Mouse (Mus musculus) kidney, embryonic 15.5 days (tissue): ENCODE data around the gene Pecr. TPM values are rescaled to one million over a fixed set of nuclear protein-coding genes. Genes with fewer than 3 reads are reported as not detected.
A peak's percentile ranks its signal among the peaks of the same experiment; 100 is the strongest.
"Not testable (repeated sequence)": the region's sequence is repeated elsewhere in the genome, so short reads cannot be mapped to it uniquely, and the experiment has no call there.

Experiments
- ATAC-seq: fragments of 200-750 bp; cut with Nextera tagmentation; replicated peaks from 2 replicates; pipeline ENCODE4 v1.8.0; 2017; ENCODE audit warnings: moderate TSS enrichment; ENCODE audit not compliant: low FRiP score
- H3K27ac ChIP-seq: fragments of 300-500 bp; sonication (generic); 2 replicates; pipeline ENCODE4 v1.5.1; 2015; ENCODE audit warnings: mild to moderate bottlenecking, inconsistent platforms
- H3K27me3 ChIP-seq: fragments of 300-500 bp; sonication (generic); 2 replicates; pipeline ENCODE4 v1.6.1; 2015; ENCODE audit warnings: inconsistent platforms
- H3K36me3 ChIP-seq: fragments of 300-500 bp; sonication (generic); 2 replicates; pipeline ENCODE4 v1.6.1; 2015; ENCODE audit warnings: inconsistent platforms
- H3K4me1 ChIP-seq: fragments of 300-500 bp; sonication (generic); 2 replicates; pipeline ENCODE4 v1.6.1; 2015; ENCODE audit warnings: inconsistent platforms
- H3K4me2 ChIP-seq: fragments of 300-500 bp; sonication (generic); 2 replicates; pipeline ENCODE4 v1.6.1; 2015; ENCODE audit warnings: moderate library complexity, mild to moderate bottlenecking, inconsistent platforms
- H3K4me3 ChIP-seq: fragments of 300-500 bp; sonication (generic); replicated peaks from 2 replicates; pipeline ENCODE4 v1.5.1; 2015; ENCODE audit warnings: mild to moderate bottlenecking, inconsistent platforms
- H3K9ac ChIP-seq: fragments of 300-500 bp; sonication (generic); 2 replicates; pipeline ENCODE4 v1.6.1; 2015; ENCODE audit warnings: mild to moderate bottlenecking, inconsistent platforms
- H3K9me3 ChIP-seq: fragments of 300-500 bp; sonication (generic); replicated peaks from 2 replicates; pipeline ENCODE4 v1.6.1; 2016; ENCODE audit warnings: inconsistent platforms
- WGBS: fragments of 180-500 bp; shearing (Covaris S2); methylation state at CpG from one replicate; pipeline ENCODE4 v1.1.7; 2015; ENCODE audit warnings: mixed read lengths; 5-methylcytosine and 5-hydroxymethylcytosine counted together
- polyA plus RNA-seq: library from polyadenylated mRNA; unstranded; fragments of >200 nt; fragmentation: Nextera tagmentation; extraction: Ambion mirVana; gene quantifications from 2 replicates; pipeline ENCODE4 v1.2.1, GENCODE M21; 2015

The Pecr gene
- polyA plus RNA-seq, 1 experiment from 2014 or later: 53.8 TPM

DNA sequence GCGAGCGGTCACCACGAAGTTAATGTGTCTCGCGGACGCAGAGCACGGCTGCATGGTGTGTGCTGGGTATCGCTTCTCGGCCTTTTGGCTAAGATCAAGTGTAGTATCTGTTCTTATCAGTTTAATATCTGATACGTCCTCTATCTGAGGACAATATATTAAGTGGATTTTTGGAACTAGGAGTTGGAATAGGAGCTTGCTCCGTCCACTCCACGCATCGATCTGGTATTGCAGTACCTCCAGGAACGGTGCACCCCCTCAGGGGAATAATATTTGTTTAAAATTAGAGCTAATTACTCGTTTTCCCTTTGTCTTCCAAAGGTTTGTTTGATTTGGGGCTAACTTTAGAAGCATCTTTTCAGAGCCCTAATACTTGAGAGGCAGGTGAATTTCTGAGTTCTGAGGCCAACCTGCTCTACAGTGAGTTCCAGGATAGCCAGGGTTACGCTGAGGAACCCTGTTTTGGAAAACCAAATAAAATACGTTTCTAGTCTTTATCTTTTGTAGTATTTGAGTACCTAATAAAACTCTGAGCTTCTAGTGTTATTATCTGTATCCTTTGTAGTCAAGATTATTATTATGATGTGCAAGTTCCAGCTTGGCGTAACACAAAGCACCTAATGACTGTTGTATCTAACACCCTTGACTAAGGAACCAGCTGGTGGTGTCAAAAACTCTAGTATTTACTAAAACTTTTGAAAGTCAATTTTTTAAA, 57.8 kb downstream of the Pecr start:
- H3K36me3 ChIP-seq: no peaks in the 10 kb centered on the region
- H3K9me3 ChIP-seq: no peaks in the 10 kb centered on the region
- peak overlapping the region; percentile 42; the same call in 1 of the 2 replicates for H3K9ac ChIP-seq
- H3K4me2 ChIP-seq: peak overlapping the region; percentile 77
- 0 out of 2 replicates have a peak overlapping the region, but pooled peaks have one; percentile 43 for H3K27ac ChIP-seq
- H3K27me3 ChIP-seq: peaks cover 18% of the 10 kb centered on the region
- peaks cover 13% of the 10 kb centered on the region for H3K4me1 ChIP-seq
- peak; percentile 90 for ATAC-seq
- peak overlapping the region; percentile 54 for H3K4me3 ChIP-seq
- WGBS: 0% methylated on average over 11 of the region's 18 CpGs

- not testable (repeated sequence) for H3K9me3 ChIP-seq, H3K36me3 ChIP-seq
- H3K27ac ChIP-seq: 0 out of 2 replicates have a peak overlapping the region, but pooled peaks have one; percentile 27
- H3K27me3 ChIP-seq: peaks cover 18% of the 10 kb centered on the region
- H3K4me1 ChIP-seq: peaks cover 13% of the 10 kb centered on the region
- ATAC-seq: peak; percentile 88
- WGBS: under 1% methylated on average over 25 of the region's 31 CpGs
- peak overlapping the region; percentile 77 for H3K4me2 ChIP-seq
- peak overlapping the region; percentile 54 for H3K4me3 ChIP-seq
- peak overlapping the region; percentile 42 for H3K9ac ChIP-seq
These were observed 58.4 kb downstream of the Pecr start for GRCm38 (mm10) chr1:72225720-72226171.

- WGBS: 5% methylated on average over 13 of the region's 13 CpGs
- ATAC-seq: no peak
- no peaks in the 10 kb centered on the region for H3K36me3 ChIP-seq
- H3K4me3 ChIP-seq: peak overlapping the region; percentile 54
- peaks cover 13% of the 10 kb centered on the region for H3K4me1 ChIP-seq
- H3K27me3 ChIP-seq: peaks cover 18% of the 10 kb centered on the region
- no peaks in the 10 kb centered on the region for H3K9me3 ChIP-seq
- peak overlapping the region; percentile 42 for H3K9ac ChIP-seq
- no peak overlapping the region for H3K27ac ChIP-seq
- H3K4me2 ChIP-seq: peak overlapping the region; percentile 77
These were observed 58.9 kb downstream of the Pecr start for GRCm38 (mm10) chr1:72225054-72225718.

GRCm38 (mm10) chr1:72220008-72220407, 64.1 kb downstream of the Pecr start:
- Histone ChIP-seq H3K4me3 (no peak overlapping the region), H3K27me3 (peaks cover 18% of the 10 kb centered on the region), H3K36me3 (no peaks in the 10 kb centered on the region), H3K4me1 (0 out of 2 replicates have a peak, but pooled peaks cover 6% of the 10 kb centered on the region), H3K9ac (no peak overlapping the region), H3K4me2 (no peak overlapping the region), H3K9me3 (no peaks in the 10 kb centered on the region), H3K27ac (no peak overlapping the region)
- WGBS: 34% methylated on average over 4 of the region's 4 CpGs
- ATAC-seq: no peak

- H3K9me3 ChIP-seq: no peaks in the 10 kb centered on the region
- H3K27ac ChIP-seq: no peak overlapping the region
- no peaks in the 10 kb centered on the region for H3K36me3 ChIP-seq
- no peak overlapping the region for H3K4me3 ChIP-seq
- WGBS: 23% methylated on average over 2 of the region's 2 CpGs
- H3K27me3 ChIP-seq: peaks cover 12% of the 10 kb centered on the region
- H3K4me2 ChIP-seq: no peak overlapping the region
- no peak for ATAC-seq
- no peak overlapping the region for H3K9ac ChIP-seq
- no peaks in the 10 kb centered on the region for H3K4me1 ChIP-seq
These were observed 65.0 kb downstream of the Pecr start for GRCm38 (mm10) chr1:72219116-72219515.

- H3K27ac ChIP-seq: no peak overlapping the region
- peaks cover 8% of the 10 kb centered on the region; the same call in 1 of the 2 replicates for H3K27me3 ChIP-seq
- no peaks in the 10 kb centered on the region for H3K36me3 ChIP-seq
- WGBS: 76% methylated on average over 2 of the region's 2 CpGs
- no peak for ATAC-seq
- no peaks in the 10 kb centered on the region for H3K4me1 ChIP-seq
- H3K4me2 ChIP-seq: no peak overlapping the region
- H3K9ac ChIP-seq: no peak overlapping the region
- H3K9me3 ChIP-seq: no peaks in the 10 kb centered on the region
- no peak overlapping the region for H3K4me3 ChIP-seq
These were observed 65.5 kb downstream of the Pecr start for GRCm38 (mm10) chr1:72218626-72219025.

- H3K27me3 ChIP-seq: no peaks in the 10 kb centered on the region; the same call in 1 of the 2 replicates
- H3K9ac ChIP-seq: no peak overlapping the region
- ATAC-seq: no peak
- WGBS: 85% methylated on average over 7 of the region's 7 CpGs
- H3K4me3 ChIP-seq: no peak overlapping the region
- no peak overlapping the region for H3K27ac ChIP-seq
- H3K4me2 ChIP-seq: no peak overlapping the region
- no peaks in the 10 kb centered on the region for H3K36me3 ChIP-seq
- peaks cover 6% of the 10 kb centered on the region; the same call in 1 of the 2 replicates for H3K4me1 ChIP-seq
- no peaks in the 10 kb centered on the region for H3K9me3 ChIP-seq
These were observed 67.4 kb downstream of the Pecr start for GRCm38 (mm10) chr1:72216761-72217160.

- no peak overlapping the region for H3K4me2 ChIP-seq
- no peak overlapping the region for H3K4me3 ChIP-seq
- ATAC-seq: no peak
- H3K4me1 ChIP-seq: peaks cover 14% of the 10 kb centered on the region
- H3K9me3 ChIP-seq: no peaks in the 10 kb centered on the region
- H3K36me3 ChIP-seq: no peaks in the 10 kb centered on the region
- peaks cover 4% of the 10 kb centered on the region for H3K27me3 ChIP-seq
- WGBS: 74% methylated on average over 4 of the region's 4 CpGs
- H3K27ac ChIP-seq: no peak overlapping the region
- H3K9ac ChIP-seq: no peak overlapping the region
These were observed 68.9 kb downstream of the Pecr start for GRCm38 (mm10) chr1:72215174-72215573.

DNA sequence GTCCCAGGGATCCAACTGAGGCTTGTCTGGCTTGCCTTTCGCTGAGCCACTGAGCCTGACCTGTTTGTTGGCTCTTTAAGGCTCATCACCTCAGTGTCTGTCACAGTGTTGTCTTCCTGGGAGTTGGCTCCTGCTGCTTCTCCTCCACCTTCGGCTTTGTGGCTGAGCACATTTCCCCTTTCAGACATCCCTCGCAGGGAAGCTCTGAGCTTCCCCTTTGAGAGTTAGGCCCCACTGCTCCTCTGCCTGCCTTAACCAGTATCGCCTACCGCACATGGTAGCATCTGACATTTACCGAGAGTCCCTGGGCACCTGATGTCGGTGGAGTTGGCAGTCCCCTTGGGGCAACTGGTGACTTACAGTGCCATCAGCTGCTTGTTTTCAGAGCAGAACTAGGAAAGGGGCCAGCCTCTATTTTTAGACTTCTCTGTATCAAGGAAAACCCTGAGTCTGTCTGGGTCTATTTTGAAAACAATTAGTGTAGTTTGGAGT, 69.6 kb downstream of the Pecr start:
- no peak overlapping the region for H3K4me2 ChIP-seq
- ATAC-seq: no peak
- H3K27ac ChIP-seq: no peak overlapping the region
- H3K9me3 ChIP-seq: no peaks in the 10 kb centered on the region
- H3K4me3 ChIP-seq: no peak overlapping the region
- H3K4me1 ChIP-seq: peaks cover 14% of the 10 kb centered on the region
- H3K9ac ChIP-seq: no peak overlapping the region
- H3K36me3 ChIP-seq: no peaks in the 10 kb centered on the region
- H3K27me3 ChIP-seq: peaks cover 4% of the 10 kb centered on the region; the same call in 1 of the 2 replicates
- 70% methylated on average over 7 of the region's 7 CpGs for WGBS

DNA sequence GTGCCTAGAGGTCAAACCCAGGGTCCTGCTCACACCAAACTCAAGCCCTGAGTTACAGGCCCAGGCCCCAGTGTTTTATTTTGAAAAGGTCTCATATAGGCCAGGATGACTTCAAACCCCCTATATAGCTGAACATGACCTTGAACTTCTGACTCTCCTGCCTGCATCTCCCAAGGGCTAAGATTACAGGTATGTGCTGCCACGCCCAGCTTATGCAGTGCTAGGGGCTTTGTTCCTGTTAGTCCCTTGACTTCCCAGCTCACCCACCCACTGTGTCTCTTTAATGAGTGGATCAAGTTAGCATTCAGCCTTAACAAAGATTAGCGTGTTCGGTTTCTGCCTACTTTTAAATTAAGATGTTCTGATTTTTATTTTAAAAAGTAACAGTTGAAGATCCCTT, 70.2 kb downstream of the Pecr start:
- no peak overlapping the region for H3K4me2 ChIP-seq
- whole genome bisulfite sequencing: 92% methylated on average over 3 of the region's 3 CpGs
- ATAC-seq: no peak

DNA sequence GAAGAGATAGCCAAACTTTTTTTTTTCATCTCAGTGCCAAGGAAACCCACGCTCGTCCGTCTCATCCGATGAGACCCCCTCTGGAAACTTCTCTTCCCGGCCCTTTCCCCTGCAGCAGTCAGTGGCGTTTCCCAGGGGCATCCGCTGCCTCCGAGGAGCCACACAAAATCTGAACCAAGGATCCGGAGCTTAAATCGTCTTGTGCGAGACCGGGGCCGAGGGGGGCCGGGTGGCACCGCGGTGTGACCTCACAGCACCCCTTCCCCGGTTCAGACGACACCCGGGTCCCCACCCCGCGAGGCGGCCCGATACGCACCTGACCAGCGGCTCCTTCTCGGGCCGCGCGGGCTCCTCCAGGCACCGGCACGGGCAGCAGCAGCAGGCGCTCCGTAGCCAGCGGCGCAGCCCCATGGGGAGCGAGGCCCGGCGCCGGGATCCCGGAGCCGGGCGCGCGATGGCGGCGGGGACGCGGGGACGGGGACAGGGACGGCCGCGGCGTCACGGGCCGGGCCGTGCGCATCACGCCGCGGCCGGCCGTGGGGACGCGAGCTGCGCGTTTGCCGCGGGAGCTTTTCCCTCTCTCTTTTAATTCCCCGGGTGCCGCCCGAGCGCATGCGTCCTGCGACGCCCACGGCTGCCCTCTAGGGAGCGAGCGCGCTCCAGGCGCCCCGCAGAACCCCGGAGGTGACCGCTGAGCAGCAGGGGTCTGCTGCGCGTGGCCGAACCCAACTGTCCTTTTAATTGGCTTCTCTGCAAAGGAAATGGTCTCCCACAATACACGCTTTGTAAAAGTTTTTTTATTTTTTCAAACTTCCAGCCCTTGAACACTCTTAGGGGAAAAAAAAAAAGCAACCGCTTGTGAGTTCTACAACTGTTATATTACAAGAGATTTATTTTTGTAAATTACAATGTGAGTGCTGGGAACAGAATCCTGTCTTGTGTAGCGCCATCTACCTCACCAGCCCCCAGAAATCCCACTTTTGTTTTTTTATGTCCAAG, 72.1 kb downstream of the Pecr start, which contains the start of gene Mreg:
Mreg (minus strand) TSS at position 607 of the 999 bp plus-strand sequence.
- peak within 1 kb of the TSS; percentile 46 for H3K27ac ChIP-seq
- peak; percentile 86 for ATAC-seq
- under 1% methylated on average over 89 of the region's 89 CpGs for WGBS
- peak within 1 kb of the TSS; percentile 74 for H3K9ac ChIP-seq
- peak within 1 kb of the TSS; percentile 75 for H3K4me3 ChIP-seq
- H3K4me2 ChIP-seq: peak within 1 kb of the TSS; percentile 99
- H3K9me3 ChIP-seq: no peaks in the 10 kb centered on the region
- peaks cover 14% of the 10 kb centered on the region for H3K4me1 ChIP-seq
- peaks cover 4% of the 10 kb centered on the region; the same call in 1 of the 2 replicates for H3K27me3 ChIP-seq
- H3K36me3 ChIP-seq: no peaks in the 10 kb centered on the region

More for the DNA sequence above, 70.2 kb downstream of the Pecr start:
- Histone ChIP-seq H3K4me1 (peaks cover 14% of the 10 kb centered on the region), H3K4me3 (no peak overlapping the region), H3K9ac (no peak overlapping the region), H3K27me3 (peaks cover 4% of the 10 kb centered on the region; the same call in 1 of the 2 replicates), H3K36me3 (no peaks in the 10 kb centered on the region), H3K27ac (no peak overlapping the region), H3K9me3 (no peaks in the 10 kb centered on the region)
